Mouse (Mus musculus): Measurements from ENCODE around the gene Prf1. TPM values are rescaled to one million over a fixed set of nuclear protein-coding genes. Genes with fewer than 3 reads are reported as not detected.
A peak's percentile ranks its signal among the peaks of the same experiment; 100 is the strongest.

The Prf1 gene
- total RNA-seq (2021) (under 1 TPM; 0.17 to 0.24 TPM), polyA plus RNA-seq (2012; rRNA removed) (0.39 and 0.48 TPM in 2 replicates)
- long read RNA-seq, result 0 reads

GRCm38 (mm10) chr10:61297477-61297876 is at the start of gene Prf1:
Gene Prf1 (plus strand): TSS chr10:61297833.
- DNase-seq, result no peak

GRCm38 (mm10) chr10:61248596-61249114 is 49.0 kb upstream of the Prf1 start:
- DNase-seq, result no peak

- no peak for DNase-seq
Observed at GRCm38 (mm10) chr10:61249951-61250350, 47.7 kb upstream of the Prf1 start.

- DNase-seq, result no peak
Observed at GRCm38 (mm10) chr10:61254761-61255160, 42.9 kb upstream of the Prf1 start.

- DNase-seq, result no peak
Observed at GRCm38 (mm10) chr10:61255190-61255589, 42.4 kb upstream of the Prf1 start.

GRCm38 (mm10) chr10:61256665-61257064 is 41.0 kb upstream of the Prf1 start:
- DNase-seq, result no peak

- DNase-seq, result no peak
Observed at GRCm38 (mm10) chr10:61258131-61258530, 39.5 kb upstream of the Prf1 start.

GRCm38 (mm10) chr10:61261229-61262156 is 36.1 kb upstream of the Prf1 start:
- DNase-seq, result no peak

GRCm38 (mm10) chr10:61263606-61264005 is 34.0 kb upstream of the Prf1 start:
- no peak for DNase-seq

- no peak for DNase-seq
Observed at GRCm38 (mm10) chr10:61267378-61267777, 30.3 kb upstream of the Prf1 start.

- no peak for DNase-seq
Observed at GRCm38 (mm10) chr10:61272089-61272626, 25.5 kb upstream of the Prf1 start.

- no peak for DNase-seq
Observed at GRCm38 (mm10) chr10:61272631-61273030, 25.0 kb upstream of the Prf1 start.

- DNase-seq, result peak; percentile 42
Observed at GRCm38 (mm10) chr10:61273081-61273843, 24.4 kb upstream of the Prf1 start, which contains the start of gene Adamts14. Gene Adamts14 (minus strand): TSS chr10:61273438.

- DNase-seq, result no peak
Observed at GRCm38 (mm10) chr10:61273844-61274215, 23.8 kb upstream of the Prf1 start.

GRCm38 (mm10) chr10:61274532-61274931 is 23.1 kb upstream of the Prf1 start:
- no peak for DNase-seq

- DNase-seq, result peak; percentile 25
Observed at GRCm38 (mm10) chr10:61275669-61276110, 21.9 kb upstream of the Prf1 start.

GRCm38 (mm10) chr10:61277051-61277450 is 20.6 kb upstream of the Prf1 start:
- DNase-seq, result no peak

GRCm38 (mm10) chr10:61277918-61278674 is 19.5 kb upstream of the Prf1 start:
- DNase-seq, result peak; percentile 63

- DNase-seq, result peak; percentile 33
Observed at GRCm38 (mm10) chr10:61281115-61281514, 16.5 kb upstream of the Prf1 start.

GRCm38 (mm10) chr10:61284309-61284708 is 13.3 kb upstream of the Prf1 start:
- DNase-seq, result no peak

- peak; percentile 44 for DNase-seq
Observed at GRCm38 (mm10) chr10:61285271-61285670, 12.4 kb upstream of the Prf1 start.
